Mouse (Mus musculus) CD4-positive helper T cell, adult 2 months (primary cell): Measurements from ENCODE around the gene Sars2.

Experiments used
- DNase-seq: peaks from one replicate; pipeline ENCODE4 v3.0.0-alpha.2; 2012; ENCODE audit warnings: low read depth, missing footprints, low spot score

Sars2 gene

DNA sequence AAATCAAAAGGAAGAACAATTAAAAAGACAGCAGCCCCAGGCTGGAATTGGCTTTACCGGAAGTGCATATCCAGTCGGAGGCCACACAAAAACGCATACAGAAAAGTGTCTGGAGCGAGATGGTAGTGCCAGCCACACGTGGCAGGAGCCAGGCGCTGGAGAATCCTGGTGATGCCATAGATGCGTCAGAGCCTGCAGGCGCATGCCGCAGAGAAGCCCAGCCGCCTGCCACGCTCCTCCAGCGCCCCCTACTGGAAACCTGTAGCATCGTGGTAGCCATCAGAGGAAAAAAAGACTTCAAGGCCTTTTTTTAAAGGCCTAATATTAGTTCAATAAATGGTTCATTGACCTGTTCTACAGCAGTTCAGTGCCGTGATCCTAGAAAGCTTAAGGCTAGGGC lies 15.2 kb upstream of the Sars2 start:
- DNase-seq = peak; percentile 81

DNA sequence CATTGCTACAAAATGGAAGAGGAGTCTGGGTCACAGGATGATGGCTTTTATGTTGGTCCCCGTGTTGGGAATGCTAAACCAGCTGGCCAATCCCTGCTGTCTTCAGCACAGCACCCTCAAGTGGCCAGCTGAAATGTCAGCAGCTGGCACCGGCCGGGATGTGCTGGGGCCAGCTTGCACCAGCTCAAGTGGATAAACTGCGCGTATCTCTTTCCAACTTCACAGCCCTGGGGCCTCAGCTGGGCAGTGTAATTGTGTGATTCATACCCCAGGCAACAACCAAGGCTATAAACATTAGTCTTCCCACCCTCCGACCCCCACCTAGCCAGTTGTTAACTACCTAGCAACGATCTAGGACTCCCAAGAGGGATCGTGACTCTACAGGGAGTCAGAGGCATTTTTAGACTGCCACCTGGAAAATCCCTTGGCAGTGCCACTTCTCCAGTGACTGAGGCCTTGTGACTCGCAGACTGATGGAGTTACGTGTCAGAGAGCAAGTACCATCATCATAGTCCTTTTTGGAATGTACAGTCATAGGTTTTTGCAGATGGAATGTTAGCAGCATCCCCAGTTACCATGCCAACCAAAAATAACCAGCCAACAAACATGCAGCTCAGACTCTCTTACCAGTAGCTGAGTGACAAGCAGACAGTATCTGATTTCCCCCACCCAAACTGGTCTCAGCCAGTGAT lies 14.0 kb upstream of the Sars2 start:
- DNase-seq = no peak

GRCm38 (mm10) chr7:28732341-28733142 lies 9.2 kb upstream of the Sars2 start:
- DNase-seq = peak; percentile 84

DNA sequence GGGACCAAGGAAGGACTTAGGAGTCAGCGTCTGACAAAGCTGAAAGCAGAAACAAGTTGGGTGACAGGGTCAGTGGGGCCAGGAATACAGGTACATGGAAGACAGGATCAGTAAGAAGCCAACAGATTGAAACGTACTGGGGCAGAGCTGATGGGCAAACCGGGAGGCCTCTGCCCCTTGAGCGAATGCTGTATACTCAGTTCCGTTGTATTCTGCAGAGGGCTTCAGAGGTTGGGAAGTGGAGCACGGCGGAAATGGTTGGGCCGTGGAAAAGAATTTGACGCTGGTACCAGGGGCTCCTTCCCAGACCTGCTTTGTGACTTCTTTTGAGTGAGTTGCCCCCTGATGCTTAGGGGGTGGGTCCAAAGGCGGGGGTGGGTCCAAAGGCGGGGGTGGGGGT lies 8.6 kb upstream of the Sars2 start:
- no peak for DNase-seq

DNA sequence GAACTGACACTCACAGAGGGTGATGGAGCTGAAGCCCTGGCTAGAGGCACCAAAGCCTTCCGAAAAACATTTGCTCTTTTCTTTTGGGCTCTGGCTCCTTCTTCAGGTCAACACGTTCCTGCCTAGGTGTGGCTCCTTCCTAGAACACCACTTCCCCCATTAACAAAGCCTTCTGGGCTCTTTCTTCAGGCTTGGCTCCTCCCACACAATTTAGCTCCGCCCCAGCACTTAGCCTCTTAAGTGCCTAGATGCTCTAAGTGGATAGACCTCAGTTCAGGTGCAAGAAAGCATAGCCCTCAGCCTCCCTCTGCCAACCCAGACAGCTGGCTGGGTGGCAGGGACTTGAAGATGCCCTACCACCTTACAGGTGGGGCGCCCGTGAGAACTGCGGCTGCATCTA lies 6.1 kb upstream of the Sars2 start:
- DNase-seq = no peak

GRCm38 (mm10) chr7:28739829-28740228 lies 2.0 kb upstream of the Sars2 start:
- DNase-seq = no peak

DNA sequence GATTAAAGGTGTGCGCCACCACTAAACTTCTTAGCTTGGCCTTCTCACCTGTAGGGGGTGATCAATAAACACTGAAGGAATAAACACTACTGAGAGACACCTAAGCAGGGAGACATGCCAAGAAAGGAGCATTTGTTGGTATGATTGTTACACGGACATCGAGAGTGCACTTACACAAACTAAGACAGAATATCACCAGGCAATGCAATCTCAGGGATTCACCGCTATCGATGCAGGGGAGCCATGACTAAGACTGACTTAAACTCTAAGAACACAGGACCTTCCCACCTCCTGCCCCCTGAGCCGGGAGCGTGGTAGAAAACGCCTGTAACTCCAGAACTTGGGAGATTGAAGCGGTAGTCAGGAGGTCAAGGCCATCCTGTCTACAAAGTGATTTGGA lies 843 bp upstream of the Sars2 start:
- DNase-seq = peak; percentile 35

GRCm38 (mm10) chr7:28741368-28741708 lies 454 bp upstream of the Sars2 start:
- no peak for DNase-seq

DNA sequence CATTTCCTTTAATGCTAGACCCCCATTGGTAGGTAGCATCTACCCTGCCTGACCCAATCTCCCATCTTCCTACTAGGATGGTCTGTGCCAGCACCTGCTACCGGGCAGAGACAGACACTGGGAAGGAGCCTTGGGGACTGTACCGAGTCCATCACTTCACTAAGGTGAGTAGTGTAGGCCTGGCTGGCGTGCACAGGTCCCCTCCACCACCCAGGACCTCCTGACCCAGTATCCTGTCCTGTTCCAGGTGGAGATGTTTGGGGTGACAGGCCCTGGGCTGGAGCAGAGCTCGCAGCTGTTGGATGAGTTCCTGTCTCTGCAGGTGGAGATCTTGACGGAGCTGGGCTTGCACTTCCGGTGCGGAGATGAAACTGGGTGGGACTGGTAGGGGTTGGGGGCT lies 8.1 kb downstream of the Sars2 start:
- no peak for DNase-seq

- DNase-seq = no peak
Measured at GRCm38 (mm10) chr7:28756079-28756478, 14.3 kb downstream of the Sars2 start, which contains the start of gene Ccer2. Gene Ccer2 (plus strand): TSS chr7:28756174.

GRCm38 (mm10) chr7:28758623-28759022 lies 16.8 kb downstream of the Sars2 start:
- no peak for DNase-seq

DNA sequence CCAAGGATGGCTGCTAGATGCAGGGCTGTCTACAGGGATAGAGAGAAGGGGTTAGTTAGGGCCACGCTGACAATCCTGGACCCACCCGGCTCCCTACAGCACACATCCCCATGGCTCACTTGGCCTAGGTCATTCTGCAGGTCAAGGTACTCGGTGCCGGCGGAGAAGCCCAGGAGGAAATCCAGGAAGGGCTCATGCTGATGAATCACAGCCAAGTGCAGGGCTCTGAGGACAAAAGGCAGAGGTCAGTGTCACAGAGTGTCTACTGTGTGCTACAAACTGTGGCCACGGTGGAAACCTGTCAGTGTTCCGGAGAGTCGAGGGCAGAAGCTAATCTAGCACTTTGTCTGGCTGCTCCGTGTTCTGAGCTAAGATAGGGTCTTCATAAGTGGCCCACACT lies 20.1 kb downstream of the Sars2 start:
- no peak for DNase-seq

DNA sequence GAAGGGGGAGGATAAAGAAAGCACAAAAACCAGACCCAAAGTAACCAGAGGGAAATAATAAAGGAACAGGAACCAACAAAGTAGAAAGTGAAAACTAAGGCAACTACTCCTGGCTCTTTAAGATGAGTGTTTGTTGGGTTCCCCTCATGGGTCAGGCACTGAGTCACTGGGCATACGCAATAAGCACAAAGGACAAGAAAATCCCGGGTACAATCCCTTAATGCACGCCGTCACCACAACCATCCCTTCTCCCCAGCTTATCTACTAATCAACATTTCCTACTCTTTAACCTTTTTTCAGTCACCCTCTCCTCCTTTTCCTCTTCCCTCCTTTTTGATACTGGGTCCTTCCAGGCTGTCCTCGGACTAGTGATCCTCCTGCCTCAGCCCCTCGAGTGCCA lies 23.4 kb downstream of the Sars2 start:
- peak; percentile 36 for DNase-seq

DNA sequence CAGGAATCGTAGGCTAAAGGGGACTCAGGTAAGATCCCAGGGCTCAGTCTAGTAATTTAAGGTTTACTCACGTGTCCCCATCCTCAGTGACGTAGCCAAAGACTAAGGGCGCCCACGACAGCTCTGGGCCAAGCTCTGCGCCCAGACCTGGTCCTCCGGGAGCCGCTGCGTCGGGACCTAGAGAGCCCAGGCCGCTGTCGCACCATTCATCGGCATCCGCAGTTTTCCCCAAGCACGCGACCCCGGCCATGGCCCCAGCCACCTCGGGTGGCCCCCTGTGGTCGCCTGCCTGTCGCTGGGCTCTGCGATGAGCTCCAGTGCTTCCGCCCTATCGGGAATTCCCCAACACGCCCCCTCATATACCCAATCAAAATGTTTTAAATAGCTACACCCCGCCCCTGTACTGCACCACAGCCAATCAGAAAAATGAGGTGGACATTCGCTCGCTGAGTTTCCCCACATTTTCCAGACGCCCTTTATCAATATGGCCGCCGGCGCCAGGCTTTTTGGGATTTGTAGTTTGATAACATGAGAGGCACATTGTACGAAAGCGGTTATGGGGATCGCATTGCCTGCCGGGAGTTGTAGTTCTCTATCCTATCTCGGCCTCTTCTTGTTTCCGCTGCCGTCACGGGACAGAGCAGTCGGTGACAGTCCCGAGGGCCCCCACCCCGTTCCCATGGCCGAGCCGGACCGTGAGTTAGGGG lies 24.5 kb downstream of the Sars2 start, which contains the start of gene Sirt2:
Gene Sirt2 (plus strand): TSS at position 563 of the 707 bp plus-strand sequence.
- peak; percentile 99 for DNase-seq

GRCm38 (mm10) chr7:28766910-28767309 lies 25.1 kb downstream of the Sars2 start:
- DNase-seq = no peak

GRCm38 (mm10) chr7:28767462-28767965 lies 25.7 kb downstream of the Sars2 start, which contains the start of gene Nfkbib:
Gene Nfkbib (minus strand): TSS chr7:28767512.
- no peak for DNase-seq

DNA sequence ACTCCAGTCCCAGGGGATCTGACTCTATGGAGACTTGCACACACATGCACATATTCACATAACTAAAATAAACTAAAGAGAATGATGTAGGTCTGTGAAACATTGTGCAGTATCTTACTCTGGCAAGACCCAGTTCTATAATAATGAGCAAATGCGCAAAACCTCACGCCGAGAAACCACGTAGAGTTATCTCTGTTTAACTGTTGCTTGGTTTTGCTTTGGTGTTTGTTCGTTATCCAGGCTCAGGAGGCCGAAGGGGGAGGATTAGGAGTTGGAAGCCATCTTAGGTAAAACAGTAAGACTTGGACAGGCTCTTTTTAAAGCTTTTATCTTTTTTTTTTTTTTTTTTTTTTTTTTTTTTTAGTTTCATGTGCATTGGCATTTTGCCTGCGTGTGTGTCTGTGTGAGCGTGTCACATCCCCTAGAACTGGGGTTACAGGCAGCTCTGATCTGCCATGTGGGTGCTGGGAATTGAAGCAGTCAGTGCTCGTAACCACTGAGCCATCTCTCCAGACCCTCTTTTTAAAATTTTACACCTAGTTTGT lies 27.7 kb downstream of the Sars2 start:
- DNase-seq = no peak

GRCm38 (mm10) chr7:28770309-28770708 lies 28.5 kb downstream of the Sars2 start:
- DNase-seq = no peak

- DNase-seq = no peak
Measured at GRCm38 (mm10) chr7:28771867-28772266, 30.1 kb downstream of the Sars2 start.

GRCm38 (mm10) chr7:28773163-28773562 lies 31.4 kb downstream of the Sars2 start:
- DNase-seq = no peak

DNA sequence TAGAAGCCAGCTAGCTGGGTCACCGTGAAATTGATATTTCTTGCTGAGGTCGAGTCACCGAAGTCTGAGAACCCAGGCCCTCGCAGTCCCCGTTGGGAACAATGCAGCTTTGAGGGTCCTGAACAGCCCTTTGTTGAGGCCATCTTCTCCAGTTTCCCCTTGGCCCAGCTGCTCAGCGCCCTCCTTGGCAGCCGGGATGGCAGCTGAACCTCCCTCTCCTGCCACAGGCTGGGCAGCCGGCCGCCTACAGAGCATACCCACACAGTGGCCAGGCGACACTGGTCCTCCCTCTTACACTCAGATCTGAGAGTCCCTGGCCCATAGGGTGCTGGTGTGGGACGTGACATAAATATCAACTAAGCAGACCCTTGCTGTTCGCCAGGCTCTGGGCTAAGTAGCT lies 32.4 kb downstream of the Sars2 start:
- no peak for DNase-seq

DNA sequence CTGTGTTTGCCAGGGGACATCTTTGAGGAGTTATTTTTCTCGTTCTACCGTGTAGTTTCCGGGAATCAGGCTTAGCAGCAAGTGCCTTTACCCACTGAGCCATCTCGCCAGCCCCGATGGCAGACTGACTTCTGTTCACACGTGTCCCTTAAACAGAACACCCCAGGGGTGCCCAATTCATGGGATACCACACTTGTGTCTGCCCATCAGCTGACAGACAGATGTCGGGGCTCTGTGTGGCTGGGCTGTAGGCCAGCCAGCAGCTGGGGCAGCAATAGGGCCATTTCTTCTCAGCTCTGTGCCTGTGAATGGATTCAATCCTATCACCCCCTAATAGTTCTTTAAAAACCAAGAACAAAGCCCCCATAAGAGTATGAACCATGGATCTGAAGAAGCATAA lies 33.3 kb downstream of the Sars2 start:
- no peak for DNase-seq
